Mouse (Mus musculus): ENCODE measurements around the gene Ruvbl2. TPM values are rescaled to one million over a fixed set of nuclear protein-coding genes. Genes with fewer than 3 reads are reported as not detected.
"Not testable (repeated sequence)": the region's sequence is repeated elsewhere in the genome, so short reads cannot be mapped to it uniquely, and the experiment has no call there.

The Ruvbl2 gene
- polyA plus RNA-seq, 1 experiment from 2014 or later, result 153 TPM

DNA sequence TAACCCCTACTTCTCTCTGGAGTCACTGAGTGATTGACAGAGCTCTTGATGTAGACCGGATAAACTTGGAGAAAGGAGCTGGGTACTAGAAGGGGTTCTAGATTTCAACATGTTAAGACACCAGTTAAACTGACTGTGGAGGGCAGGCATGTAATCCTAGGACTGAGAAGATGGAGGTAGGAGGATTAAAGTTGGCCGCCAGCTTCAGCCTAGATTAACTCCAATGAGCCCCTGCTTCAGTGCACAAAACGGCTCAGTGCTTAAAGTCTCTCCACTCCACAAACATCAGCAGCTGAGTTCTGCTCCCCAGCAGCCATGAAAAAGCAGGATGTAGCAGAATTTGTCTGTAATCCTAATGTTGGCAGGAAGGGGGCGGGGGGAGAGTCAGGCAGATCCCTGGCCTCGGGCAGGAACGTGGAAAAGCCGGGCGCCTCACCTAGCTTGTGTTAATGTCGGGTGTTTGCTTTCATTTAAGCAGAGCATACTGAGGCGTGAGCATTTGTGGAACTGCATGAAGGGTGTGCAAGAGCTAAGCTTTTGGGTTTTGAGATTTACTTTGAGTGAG, 36.3 kb downstream of the Ruvbl2 start:
- no peak overlapping the region for H3K9ac ChIP-seq (ENCODE audit: low read length)
- DNase-seq (ENCODE audit: low spot score) (no peak), ATAC-seq (no peak)
- H3K27ac ChIP-seq (ENCODE audit: low read depth, low read length), result no peak overlapping the region
- H3K27me3 ChIP-seq (replicated peaks; ENCODE audit: control insufficient read depth, insufficient read depth, low read length), result peaks cover 18% of the 10 kb centered on the region
- H3K4me1 ChIP-seq (ENCODE audit: control insufficient read depth, insufficient read depth, low read length), result no peaks in the 10 kb centered on the region
- no peak overlapping the region for H3K4me3 ChIP-seq (ENCODE audit: low read depth, low read length)
- no peaks in the 10 kb centered on the region for H3K36me3 ChIP-seq (ENCODE audit: control insufficient read depth, insufficient read depth, low read length)
- H3K9me3 ChIP-seq (replicated peaks; ENCODE audit: control insufficient read depth, low read length), result no peaks in the 10 kb centered on the region
- WGBS, result 75% methylated on average over 10 of the region's 10 CpGs
- no peak overlapping the region for H3K4me2 ChIP-seq (ENCODE audit: low read length)

- no peak for ATAC-seq
- no peaks in the 10 kb centered on the region for H3K27me3 ChIP-seq (replicated peaks; ENCODE audit: control insufficient read depth, insufficient read depth, low read length)
- no peak overlapping the region for H3K27ac ChIP-seq (ENCODE audit: low read depth, low read length)
- H3K4me1 ChIP-seq (ENCODE audit: control insufficient read depth, insufficient read depth, low read length), result peaks cover 20% of the 10 kb centered on the region
- H3K4me3 ChIP-seq (ENCODE audit: low read depth, low read length), result no peak overlapping the region
- no peak overlapping the region for H3K9ac ChIP-seq (ENCODE audit: low read length)
- no peak overlapping the region for H3K4me2 ChIP-seq (ENCODE audit: low read length)
- H3K9me3 ChIP-seq (replicated peaks; ENCODE audit: control insufficient read depth, low read length), result no peaks in the 10 kb centered on the region
- whole genome bisulfite sequencing, result 79% methylated on average over 2 of the region's 2 CpGs
- no peak for DNase-seq (ENCODE audit: low spot score)
- H3K36me3 ChIP-seq (ENCODE audit: control insufficient read depth, insufficient read depth, low read length), result peaks cover 10% of the 10 kb centered on the region
Observed at GRCm38 (mm10) chr7:45396787-45397186, 41.1 kb downstream of the Ruvbl2 start.

DNA sequence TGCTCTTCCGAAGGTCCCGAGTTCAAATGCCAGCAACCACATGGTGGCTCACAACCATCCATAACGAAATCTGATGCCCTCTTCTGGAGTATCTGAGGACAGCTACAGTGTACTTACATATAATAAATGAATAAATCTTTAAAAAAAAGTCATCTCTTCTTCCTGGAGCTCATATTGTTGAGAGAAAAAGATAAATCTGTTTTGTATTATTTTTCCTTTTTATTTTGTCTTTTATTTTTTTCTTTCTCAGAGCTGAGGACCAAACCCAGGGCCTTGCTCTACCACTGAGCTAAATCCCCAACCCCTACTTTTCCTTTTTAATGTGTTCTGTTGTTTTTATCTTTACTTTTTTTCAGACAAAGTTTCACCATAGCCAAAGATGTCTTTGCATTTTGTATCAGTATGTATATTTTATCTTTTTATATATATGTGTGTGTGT, 41.5 kb downstream of the Ruvbl2 start:
- not testable (repeated sequence) for H3K9me3 ChIP-seq (replicated peaks; ENCODE audit: control insufficient read depth, low read length); DNase-seq (ENCODE audit: low spot score); H3K27me3 ChIP-seq (replicated peaks; ENCODE audit: control insufficient read depth, insufficient read depth, low read length); H3K9ac ChIP-seq (ENCODE audit: low read length); H3K27ac ChIP-seq (ENCODE audit: low read depth, low read length)
- H3K4me3 ChIP-seq (ENCODE audit: low read depth, low read length), result peak overlapping the region; percentile 65
- peaks cover 14% of the 10 kb centered on the region for H3K36me3 ChIP-seq (ENCODE audit: control insufficient read depth, insufficient read depth, low read length)
- peak overlapping the region; percentile 53 for H3K4me2 ChIP-seq (ENCODE audit: low read length)
- 10% methylated on average over 3 of the region's 3 CpGs for WGBS
- peaks cover 20% of the 10 kb centered on the region for H3K4me1 ChIP-seq (ENCODE audit: control insufficient read depth, insufficient read depth, low read length)
- ATAC-seq, result peak; percentile 40

- Histone ChIP-seq H3K4me1 (ENCODE audit: control insufficient read depth, insufficient read depth, low read length) (peaks cover 20% of the 10 kb centered on the region), H3K9me3 (replicated peaks; ENCODE audit: control insufficient read depth, low read length) (no peaks in the 10 kb centered on the region), H3K9ac (ENCODE audit: low read length) (peak within 1 kb of the TSS; percentile 84), H3K27ac (ENCODE audit: low read depth, low read length) (peak within 1 kb of the TSS; percentile 97), H3K36me3 (ENCODE audit: control insufficient read depth, insufficient read depth, low read length) (peaks cover 18% of the 10 kb centered on the region), H3K27me3 (replicated peaks; ENCODE audit: control insufficient read depth, insufficient read depth, low read length) (no peaks in the 10 kb centered on the region), H3K4me2 (ENCODE audit: low read length) (peak within 1 kb of the TSS; percentile 100), H3K4me3 (ENCODE audit: low read depth, low read length) (peak within 1 kb of the TSS; percentile 65)
- WGBS, result under 1% methylated on average over 60 of the region's 60 CpGs
- DNase-seq (ENCODE audit: low spot score), result peak; percentile 100
- ATAC-seq, result peak; percentile 97
Observed at GRCm38 (mm10) chr7:45395578-45396336, 42.1 kb downstream of the Ruvbl2 start, which contains the start of gene Snrnp70. Snrnp70 (minus strand) TSS chr7:45395742.

GRCm38 (mm10) chr7:45395129-45395541, 42.8 kb downstream of the Ruvbl2 start:
- Histone ChIP-seq H3K4me2 (ENCODE audit: low read length) (peak overlapping the region; percentile 100), H3K4me1 (ENCODE audit: control insufficient read depth, insufficient read depth, low read length) (peaks cover 20% of the 10 kb centered on the region), H3K4me3 (ENCODE audit: low read depth, low read length) (peak overlapping the region; percentile 65), H3K36me3 (ENCODE audit: control insufficient read depth, insufficient read depth, low read length) (peaks cover 25% of the 10 kb centered on the region), H3K27me3 (replicated peaks; ENCODE audit: control insufficient read depth, insufficient read depth, low read length) (no peaks in the 10 kb centered on the region), H3K9ac (ENCODE audit: low read length) (peak overlapping the region; percentile 84), H3K9me3 (replicated peaks; ENCODE audit: control insufficient read depth, low read length) (no peaks in the 10 kb centered on the region), H3K27ac (ENCODE audit: low read depth, low read length) (peak overlapping the region; percentile 97)
- ATAC-seq, result peak; percentile 82
- under 1% methylated on average over 19 of the region's 20 CpGs for WGBS
- DNase-seq (ENCODE audit: low spot score), result peak; percentile 90

GRCm38 (mm10) chr7:45386077-45386476, 51.8 kb downstream of the Ruvbl2 start:
- DNase-seq (ENCODE audit: low spot score) (no peak), ATAC-seq (no peak)
- no peaks in the 10 kb centered on the region for H3K27me3 ChIP-seq (replicated peaks; ENCODE audit: control insufficient read depth, insufficient read depth, low read length)

DNA sequence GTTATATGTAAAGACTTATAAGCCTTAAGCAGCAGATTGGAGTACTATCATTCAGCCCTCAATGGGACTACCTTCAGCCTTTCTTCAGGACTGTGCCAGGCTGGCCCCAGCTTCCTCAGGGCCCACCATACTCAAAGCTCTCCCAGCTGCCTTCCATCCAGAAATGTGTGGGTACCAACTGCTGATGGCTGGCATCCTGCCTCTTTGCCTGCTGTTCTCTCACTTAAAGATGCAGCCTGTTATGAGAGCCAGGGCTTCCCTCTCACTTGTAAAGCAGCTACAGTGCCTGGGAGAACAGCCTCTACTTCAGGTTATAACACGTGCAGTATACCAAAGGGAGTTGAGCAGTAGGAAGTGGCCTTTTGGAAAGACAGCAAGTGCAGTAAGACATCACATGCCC, 61.8 kb downstream of the Ruvbl2 start:
- WGBS, result 72% methylated on average over 1 of the region's 1 CpGs
- Histone ChIP-seq H3K9me3 (replicated peaks; ENCODE audit: control insufficient read depth, low read length) (no peaks in the 10 kb centered on the region), H3K9ac (ENCODE audit: low read length) (no peak overlapping the region), H3K27ac (ENCODE audit: low read depth, low read length) (no peak overlapping the region), H3K4me2 (ENCODE audit: low read length) (no peak overlapping the region), H3K36me3 (ENCODE audit: control insufficient read depth, insufficient read depth, low read length) (peaks cover 90% of the 10 kb centered on the region), H3K27me3 (replicated peaks; ENCODE audit: control insufficient read depth, insufficient read depth, low read length) (no peaks in the 10 kb centered on the region), H3K4me3 (ENCODE audit: low read depth, low read length) (no peak overlapping the region), H3K4me1 (ENCODE audit: control insufficient read depth, insufficient read depth, low read length) (no peaks in the 10 kb centered on the region)
- peak; percentile 47 for DNase-seq (ENCODE audit: low spot score)
- ATAC-seq, result no peak

More at GRCm38 (mm10) chr7:45386077-45386476, 51.8 kb downstream of the Ruvbl2 start:
- WGBS, result 93% methylated on average over 3 of the region's 3 CpGs
- H3K4me3 ChIP-seq (ENCODE audit: low read depth, low read length), result no peak overlapping the region
- peaks cover 100% of the 10 kb centered on the region for H3K36me3 ChIP-seq (ENCODE audit: control insufficient read depth, insufficient read depth, low read length)
- no peak overlapping the region for H3K4me2 ChIP-seq (ENCODE audit: low read length)
- no peak overlapping the region for H3K9ac ChIP-seq (ENCODE audit: low read length)
- no peaks in the 10 kb centered on the region for H3K4me1 ChIP-seq (ENCODE audit: control insufficient read depth, insufficient read depth, low read length)
- no peaks in the 10 kb centered on the region for H3K9me3 ChIP-seq (replicated peaks; ENCODE audit: control insufficient read depth, low read length)
- H3K27ac ChIP-seq (ENCODE audit: low read depth, low read length), result no peak overlapping the region

DNA sequence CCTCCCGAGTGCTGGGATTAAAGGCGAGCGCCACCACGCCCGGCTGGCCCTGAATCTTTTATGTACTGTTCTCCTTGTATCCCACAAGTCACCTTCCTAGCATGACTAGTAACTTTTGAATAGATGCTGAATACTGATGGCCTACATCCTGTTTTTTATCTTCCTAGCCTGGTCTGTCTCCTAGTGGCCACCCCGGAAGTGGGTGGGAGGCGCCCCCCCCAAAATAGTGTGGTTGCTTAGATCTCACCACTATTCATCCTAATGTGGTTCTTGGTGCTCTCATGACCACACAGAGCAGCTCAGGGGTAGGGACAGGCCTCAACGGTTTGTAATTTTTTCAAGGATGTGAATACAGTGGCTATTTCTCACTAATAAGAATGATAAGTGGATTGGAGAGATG, 63.3 kb downstream of the Ruvbl2 start:
- no peak overlapping the region for H3K9ac ChIP-seq (ENCODE audit: low read length)
- H3K4me3 ChIP-seq (ENCODE audit: low read depth, low read length), result no peak overlapping the region
- no peaks in the 10 kb centered on the region for H3K9me3 ChIP-seq (replicated peaks; ENCODE audit: control insufficient read depth, low read length)
- peaks cover 5% of the 10 kb centered on the region; the same call in 1 of the 2 replicates for H3K27me3 ChIP-seq (replicated peaks; ENCODE audit: control insufficient read depth, insufficient read depth, low read length)
- no peak for DNase-seq (ENCODE audit: low spot score)
- no peak for ATAC-seq
- 96% methylated on average over 8 of the region's 8 CpGs for WGBS
- H3K36me3 ChIP-seq (ENCODE audit: control insufficient read depth, insufficient read depth, low read length), result peaks cover 75% of the 10 kb centered on the region
- H3K27ac ChIP-seq (ENCODE audit: low read depth, low read length), result no peak overlapping the region
- no peak overlapping the region for H3K4me2 ChIP-seq (ENCODE audit: low read length)
- peaks cover 11% of the 10 kb centered on the region for H3K4me1 ChIP-seq (ENCODE audit: control insufficient read depth, insufficient read depth, low read length)

DNA sequence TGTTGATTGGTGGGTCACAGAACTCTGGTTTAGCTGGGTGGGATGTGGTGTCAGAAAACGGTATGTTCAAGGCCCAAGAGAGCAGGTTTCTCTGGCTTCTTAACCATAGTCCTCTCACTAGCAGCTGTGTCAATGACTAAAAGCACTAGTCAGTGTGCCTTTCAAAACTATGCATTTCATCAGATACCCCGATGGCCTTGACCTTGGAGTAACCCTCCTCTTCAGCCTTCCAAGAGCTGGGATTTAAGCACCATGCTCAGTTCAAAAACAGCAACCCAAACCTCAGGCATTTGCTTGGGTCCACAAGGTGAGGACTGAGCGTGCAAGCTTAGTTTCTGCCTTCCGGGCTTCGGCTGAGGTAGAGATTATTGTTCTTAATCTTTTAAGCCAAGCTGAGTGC, 65.5 kb downstream of the Ruvbl2 start:
- ATAC-seq (no peak), DNase-seq (ENCODE audit: low spot score) (no peak)
- no peak overlapping the region for H3K27ac ChIP-seq (ENCODE audit: low read depth, low read length)
- H3K4me1 ChIP-seq (ENCODE audit: control insufficient read depth, insufficient read depth, low read length), result peaks cover 19% of the 10 kb centered on the region
- H3K9ac ChIP-seq (ENCODE audit: low read length), result no peak overlapping the region
- H3K4me2 ChIP-seq (ENCODE audit: low read length), result no peak overlapping the region
- no peaks in the 10 kb centered on the region for H3K9me3 ChIP-seq (replicated peaks; ENCODE audit: control insufficient read depth, low read length)
- peaks cover 6% of the 10 kb centered on the region; the same call in 1 of the 2 replicates for H3K27me3 ChIP-seq (replicated peaks; ENCODE audit: control insufficient read depth, insufficient read depth, low read length)
- no peak overlapping the region for H3K4me3 ChIP-seq (ENCODE audit: low read depth, low read length)
- 91% methylated on average over 5 of the region's 5 CpGs for WGBS
- peaks cover 53% of the 10 kb centered on the region for H3K36me3 ChIP-seq (ENCODE audit: control insufficient read depth, insufficient read depth, low read length)

Measured in forebrain, embryonic 14.5 days (tissue).